Mouse (Mus musculus) midbrain, embryonic 14.5 days (tissue): ENCODE data around the gene Ankle1. TPM values are rescaled to one million over a fixed set of nuclear protein-coding genes. Genes with fewer than 3 reads are reported as not detected.

Experiments
- ATAC-seq: fragments of 200-750 bp; cut with Nextera tagmentation; 2 replicates; pipeline ENCODE4 v1.8.0; 2017; ENCODE audit warnings: moderate number of reproducible peaks, moderate library complexity; ENCODE audit not compliant: low FRiP score, low TSS enrichment
- DNase-seq: peaks from one replicate; pipeline ENCODE4 v3.0.0-alpha.2; 2015
- H3K27ac ChIP-seq: fragments of 300-500 bp; sonication (generic); replicated peaks from 2 replicates; pipeline ENCODE4 v1.5.1; 2014; ENCODE audit warnings: mild to moderate bottlenecking, low read depth, low read length, moderate library complexity
- H3K27me3 ChIP-seq: fragments of 300-500 bp; sonication (generic); 2 replicates; pipeline ENCODE4 v1.6.1; 2014; ENCODE audit warnings: low read length, control low read depth, mixed read lengths; ENCODE audit not compliant: control insufficient read depth, insufficient read depth
- H3K36me3 ChIP-seq: fragments of 300-500 bp; sonication (generic); 2 replicates; pipeline ENCODE4 v1.6.1; 2014; ENCODE audit warnings: low read length, control low read depth; ENCODE audit not compliant: control insufficient read depth, insufficient read depth
- H3K4me1 ChIP-seq: fragments of 300-500 bp; sonication (generic); 2 replicates; pipeline ENCODE4 v1.6.1; 2014; ENCODE audit warnings: mild to moderate bottlenecking, antibody characterized with exemption, low read length, control low read depth; ENCODE audit not compliant: control insufficient read depth, insufficient read depth
- H3K4me2 ChIP-seq: fragments of 300-500 bp; sonication (generic); 2 replicates; pipeline ENCODE4 v1.6.1; 2014; ENCODE audit warnings: mild to moderate bottlenecking, low read length, moderate library complexity
- H3K4me3 ChIP-seq: fragments of 300-500 bp; sonication (generic); replicated peaks from 2 replicates; pipeline ENCODE4 v1.5.1; 2014; ENCODE audit warnings: low read depth, low read length
- H3K9ac ChIP-seq: fragments of 300-500 bp; sonication (generic); replicated peaks from 2 replicates; pipeline ENCODE4 v1.6.1; 2014; ENCODE audit warnings: mild to moderate bottlenecking, low read length, moderate library complexity
- H3K9me3 ChIP-seq: fragments of 300-500 bp; sonication (generic); 2 replicates; pipeline ENCODE4 v1.6.1; 2016; ENCODE audit warnings: low read length, control low read depth, mixed read lengths; ENCODE audit not compliant: control insufficient read depth
- WGBS: fragments of 180-500 bp; shearing (Covaris S2); extraction: QIAGEN DNeasy Blood & Tissue Kit; methylation state at CpG from one replicate; pipeline ENCODE4 v1.1.7; 2014; 5-methylcytosine and 5-hydroxymethylcytosine counted together
- polyA plus RNA-seq: library from polyadenylated mRNA; unstranded; fragments of >200 nt; fragmentation: Nextera tagmentation; extraction: Ambion mirVana; gene quantifications from 2 replicates; pipeline ENCODE4 v1.2.1, GENCODE M21; 2014

Ankle1 gene
- polyA plus RNA-seq, 1 experiment from 2014 or later = 5.3 TPM

- DNase-seq = no peak
- WGBS = 20% methylated on average over 3 of the region's 3 CpGs
- peak overlapping the region; percentile 70 for H3K4me3 ChIP-seq
Measured at GRCm38 (mm10) chr8:71379512-71380075, 26.2 kb upstream of the Ankle1 start.

GRCm38 (mm10) chr8:71380178-71381171 lies 25.3 kb upstream of the Ankle1 start:
- Histone ChIP-seq H3K4me3 (peak overlapping the region; percentile 70), H3K36me3 (no peaks in the 10 kb centered on the region; the same call in 1 of the 2 replicates), H3K9ac (peak overlapping the region; percentile 74), H3K9me3 (no peaks in the 10 kb centered on the region), H3K4me2 (peak overlapping the region; percentile 99), H3K27ac (no peak overlapping the region), H3K27me3 (peaks cover 7% of the 10 kb centered on the region; the same call in 1 of the 2 replicates), H3K4me1 (peaks cover 55% of the 10 kb centered on the region)
- WGBS = under 1% methylated on average over 72 of the region's 72 CpGs
- ATAC-seq (no peak), DNase-seq (peak; percentile 32)

More at GRCm38 (mm10) chr8:71379512-71380075, 26.2 kb upstream of the Ankle1 start:
- Histone ChIP-seq H3K4me2 (peak overlapping the region; percentile 99), H3K27ac (no peak overlapping the region), H3K4me1 (peaks cover 56% of the 10 kb centered on the region), H3K9ac (peak overlapping the region; percentile 74; the same call in 1 of the 2 replicates), H3K36me3 (peaks cover 3% of the 10 kb centered on the region; the same call in 1 of the 2 replicates), H3K9me3 (no peaks in the 10 kb centered on the region), H3K27me3 (peaks cover 7% of the 10 kb centered on the region; the same call in 1 of the 2 replicates)
- ATAC-seq = no peak

GRCm38 (mm10) chr8:71381421-71381970 lies 24.3 kb upstream of the Ankle1 start, which contains the start of gene Nr2f6:
TSS of gene Nr2f6 (minus strand) at chr8:71381960.
- Histone ChIP-seq H3K4me1 (peaks cover 45% of the 10 kb centered on the region), H3K9ac (peak within 1 kb of the TSS; percentile 74), H3K27ac (peak within 1 kb of the TSS; percentile 93), H3K36me3 (no peaks in the 10 kb centered on the region; the same call in 1 of the 2 replicates), H3K4me2 (peak within 1 kb of the TSS; percentile 99), H3K4me3 (peak within 1 kb of the TSS; percentile 70), H3K9me3 (no peaks in the 10 kb centered on the region), H3K27me3 (peaks cover 7% of the 10 kb centered on the region; the same call in 1 of the 2 replicates)
- WGBS = 0% methylated on average over 71 of the region's 89 CpGs
- ATAC-seq = peak; percentile 31
- DNase-seq = peak; percentile 84

GRCm38 (mm10) chr8:71381971-71382961 lies 23.5 kb upstream of the Ankle1 start:
- under 1% methylated on average over 59 of the region's 80 CpGs for WGBS
- H3K27me3 ChIP-seq = 0 out of 2 replicates have a peak, but pooled peaks cover under 1% of the 10 kb centered on the region
- DNase-seq (peak; percentile 90), ATAC-seq (peak; percentile 87)
- H3K4me2 ChIP-seq = peak overlapping the region; percentile 99
- no peaks in the 10 kb centered on the region for H3K9me3 ChIP-seq
- no peaks in the 10 kb centered on the region; the same call in 1 of the 2 replicates for H3K36me3 ChIP-seq
- H3K27ac ChIP-seq = peak overlapping the region; percentile 93
- peak overlapping the region; percentile 70 for H3K4me3 ChIP-seq
- peaks cover 40% of the 10 kb centered on the region for H3K4me1 ChIP-seq
- H3K9ac ChIP-seq = peak overlapping the region; percentile 74

- no peaks in the 10 kb centered on the region for H3K36me3 ChIP-seq
- no peak overlapping the region for H3K4me3 ChIP-seq
- DNase-seq (no peak), ATAC-seq (no peak)
- H3K27ac ChIP-seq = no peak overlapping the region
- peaks cover 40% of the 10 kb centered on the region for H3K4me1 ChIP-seq
- WGBS = 14% methylated on average over 12 of the region's 12 CpGs
- no peak overlapping the region for H3K9ac ChIP-seq
- no peaks in the 10 kb centered on the region for H3K9me3 ChIP-seq
- H3K4me2 ChIP-seq = no peak overlapping the region
- no peaks in the 10 kb centered on the region for H3K27me3 ChIP-seq
Measured at GRCm38 (mm10) chr8:71383396-71383795, 22.4 kb upstream of the Ankle1 start.

- H3K4me3 ChIP-seq = no peak overlapping the region
- no peaks in the 10 kb centered on the region for H3K9me3 ChIP-seq
- DNase-seq = no peak
- WGBS = 42% methylated on average over 3 of the region's 3 CpGs
- H3K36me3 ChIP-seq = no peaks in the 10 kb centered on the region
- H3K27ac ChIP-seq = no peak overlapping the region
- no peak overlapping the region for H3K4me2 ChIP-seq
- no peaks in the 10 kb centered on the region for H3K27me3 ChIP-seq
- ATAC-seq = no peak
- peaks cover 40% of the 10 kb centered on the region for H3K4me1 ChIP-seq
- H3K9ac ChIP-seq = no peak overlapping the region
Measured at GRCm38 (mm10) chr8:71383860-71384259, 21.9 kb upstream of the Ankle1 start.

- peaks cover 25% of the 10 kb centered on the region for H3K4me1 ChIP-seq
- H3K4me2 ChIP-seq = no peak overlapping the region
- no peaks in the 10 kb centered on the region for H3K36me3 ChIP-seq
- DNase-seq (no peak), ATAC-seq (no peak)
- H3K9ac ChIP-seq = no peak overlapping the region
- H3K27me3 ChIP-seq = no peaks in the 10 kb centered on the region
- WGBS = 80% methylated on average over 12 of the region's 12 CpGs
- no peak overlapping the region for H3K27ac ChIP-seq
- H3K9me3 ChIP-seq = no peaks in the 10 kb centered on the region
- no peak overlapping the region for H3K4me3 ChIP-seq
Measured at GRCm38 (mm10) chr8:71385212-71385835, 20.5 kb upstream of the Ankle1 start.
